In the genomic region with DNA sequence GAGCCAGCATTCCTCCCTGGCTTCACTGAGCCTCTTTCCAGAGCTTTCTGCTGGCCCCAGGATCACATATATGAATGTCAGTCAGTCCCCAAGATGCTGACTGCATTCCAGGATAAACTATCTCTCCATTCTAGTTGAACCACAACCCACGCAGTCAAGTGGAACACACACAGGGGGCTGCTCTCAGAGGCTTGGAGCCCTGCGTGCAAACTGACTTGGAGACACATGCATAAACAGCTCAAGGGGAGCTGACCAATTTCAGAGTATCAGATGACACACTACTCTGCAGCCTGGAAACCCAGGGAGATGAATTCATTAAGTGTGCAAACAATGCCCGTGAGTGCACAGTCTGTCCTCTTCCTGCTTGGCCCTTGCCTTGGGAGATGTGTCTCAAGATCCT, we compare ENCODE assay signal across 14 mouse cellular contexts. TPM values are rescaled to one million over a fixed set of nuclear protein-coding genes. Genes with fewer than 3 reads are reported as not detected.
A peak's percentile ranks its signal among the peaks of the same experiment; 100 is the strongest.
DNase-seq lines count a peak whose midpoint lies in the region; ATAC-seq and TF ChIP-seq lines count a peak whose summit lies in the region.
"Had no signal": no experiment of that assay in that cellular context is flagged by ENCODE, and none has a peak within 500 bp of the region (broad histone marks: within the 10 kb centered on the region; RNA-seq: fewer than 3 reads in every experiment).

No protein-coding gene starts in this region.

- WGBS in limb, embryonic 13.5 days: 23% methylated on average over 3 of the region's 3 CpGs
- WGBS in limb, embryonic 10.5 days: 55% methylated on average over 3 of the region's 3 CpGs
- 4% methylated on average over 3 of the region's 3 CpGs for WGBS in embryonic facial prominence, embryonic 15.5 days
- WGBS in midbrain, postnatal 0 days: 20% methylated on average over 3 of the region's 3 CpGs

- H3K4me1 ChIP-seq in limb, embryonic 13.5 days: peaks cover 50% of the 10 kb centered on the region
- H3K4me1 ChIP-seq in limb, embryonic 10.5 days: peaks cover 28% of the 10 kb centered on the region
- H3K4me1 ChIP-seq in embryonic facial prominence, embryonic 15.5 days: peaks cover 7% of the 10 kb centered on the region; the same call in 1 of the 2 replicates
- no peaks in the 10 kb centered on the region for H3K4me1 ChIP-seq in midbrain, postnatal 0 days (ENCODE audit: insufficient read depth, low read length)

- peak; percentile 61; the same call in 1 of the 2 replicates for ATAC-seq in limb, embryonic 13.5 days (ENCODE audit: low FRiP score, low read depth)
- ATAC-seq in embryonic facial prominence, embryonic 15.5 days (ENCODE audit: insufficient number of reproducible peaks, low FRiP score, low TSS enrichment, low read depth): peak; percentile 79
- no peak for ATAC-seq in midbrain, postnatal 0 days (ENCODE audit: low FRiP score)
- ATAC-seq: forebrain, embryonic 16.5 days had no signal

- DNase-seq in gastrocnemius, postnatal 14 days: peak; percentile 40
- DNase-seq in gastrocnemius, adult 8-10 months (ENCODE audit: low spot score in 2 of 2): no peak
- no peak for DNase-seq in limb, embryonic 10.5 days (ENCODE audit: low spot score)
- peak; percentile 35 for DNase-seq in midbrain, postnatal 0 days (ENCODE audit: low spot score)
- no peak for DNase-seq in layer of hippocampus, adult 18-20 months (ENCODE audit: low spot score in 2 of 2)
- DNase-seq in layer of hippocampus, adult 9-10 months (ENCODE audit: low spot score): no peak
- DNase-seq: heart, adult 2 months; lung, postnatal 4 days had no signal

- H3K9ac ChIP-seq in limb, embryonic 13.5 days: no peak overlapping the region
- H3K9ac ChIP-seq in embryonic facial prominence, embryonic 15.5 days: no peak overlapping the region
- no peak overlapping the region for H3K9ac ChIP-seq in midbrain, postnatal 0 days (replicated peaks; ENCODE audit: low read length, poor library complexity, severe bottlenecking)
- H3K9ac ChIP-seq: neural tube, embryonic 12.5 days had no signal

- no peaks in the 10 kb centered on the region for H3K9me3 ChIP-seq in limb, embryonic 13.5 days
- H3K9me3 ChIP-seq in limb, embryonic 10.5 days (replicated peaks): no peaks in the 10 kb centered on the region
- no peaks in the 10 kb centered on the region for H3K9me3 ChIP-seq in embryonic facial prominence, embryonic 15.5 days (replicated peaks)
- H3K9me3 ChIP-seq in midbrain, postnatal 0 days (ENCODE audit: low read length): no peaks in the 10 kb centered on the region
- H3K9me3 ChIP-seq: neural tube, embryonic 12.5 days had no signal

- intact Hi-C loops in gastrocnemius, postnatal 14 days (cut with DNase I; ENCODE audit: low total_unique reads): no loop called here

- no peaks in the 10 kb centered on the region for H3K36me3 ChIP-seq in limb, embryonic 13.5 days
- no peaks in the 10 kb centered on the region for H3K36me3 ChIP-seq in limb, embryonic 10.5 days
- H3K36me3 ChIP-seq in embryonic facial prominence, embryonic 15.5 days: no peaks in the 10 kb centered on the region
- H3K36me3 ChIP-seq in midbrain, postnatal 0 days (ENCODE audit: insufficient read depth, low read length): no peaks in the 10 kb centered on the region
- H3K36me3 ChIP-seq: neural tube, embryonic 12.5 days had no signal

- no peak overlapping the region for H3K4me3 ChIP-seq in limb, embryonic 13.5 days
- no peak overlapping the region for H3K4me3 ChIP-seq in limb, embryonic 10.5 days
- H3K4me3 ChIP-seq in embryonic facial prominence, embryonic 15.5 days (replicated peaks): no peak overlapping the region
- no peak overlapping the region for H3K4me3 ChIP-seq in midbrain, postnatal 0 days (ENCODE audit: low read depth, low read length)
- H3K4me3 ChIP-seq: heart, adult 2 months; left cerebral cortex, adult 2 months; neural tube, embryonic 12.5 days had no signal

- no peak for TF ChIP-seq CTCF in midbrain, postnatal 0 days (IDR thresholded peaks at IDR 0.05)

- no peak overlapping the region for H3K4me2 ChIP-seq in limb, embryonic 13.5 days (replicated peaks)
- H3K4me2 ChIP-seq in embryonic facial prominence, embryonic 15.5 days (replicated peaks): no peak overlapping the region
- H3K4me2 ChIP-seq in midbrain, postnatal 0 days (ENCODE audit: low read depth, low read length, poor library complexity, severe bottlenecking): no peak overlapping the region
- H3K4me2 ChIP-seq: neural tube, embryonic 12.5 days had no signal

- no peak overlapping the region for H3K27ac ChIP-seq in limb, embryonic 13.5 days
- no peak overlapping the region for H3K27ac ChIP-seq in limb, embryonic 10.5 days
- peak overlapping the region; percentile 60 for H3K27ac ChIP-seq in embryonic facial prominence, embryonic 15.5 days (replicated peaks)
- no peak overlapping the region for H3K27ac ChIP-seq in midbrain, postnatal 0 days (ENCODE audit: low read depth, low read length)
- H3K27ac ChIP-seq: heart, adult 2 months; left cerebral cortex, adult 2 months; neural tube, embryonic 12.5 days had no signal

- H3K27me3 ChIP-seq in limb, embryonic 13.5 days: no peaks in the 10 kb centered on the region
- no peaks in the 10 kb centered on the region for H3K27me3 ChIP-seq in limb, embryonic 10.5 days (ENCODE audit: low read depth, poor library complexity, severe bottlenecking)
- no peaks in the 10 kb centered on the region for H3K27me3 ChIP-seq in embryonic facial prominence, embryonic 15.5 days
- no peaks in the 10 kb centered on the region for H3K27me3 ChIP-seq in midbrain, postnatal 0 days (ENCODE audit: insufficient read depth, low read length)
- H3K27me3 ChIP-seq: neural tube, embryonic 12.5 days had no signal

RNA-seq across cellular contexts. Expression of gene Grk3, which starts 54.7 kb away (rescaled TPM):
- 1 to 10 TPM; 3.7 to 4.1 TPM for total RNA-seq in gastrocnemius, postnatal 14 days (2021)
- 1 to 10 TPM; 5.0 to 7.0 (median 5.4) TPM for total RNA-seq in gastrocnemius, adult 8-10 months (2022)
- 13.2 and 14.0 TPM in 2 replicates for polyA plus RNA-seq in limb, embryonic 13.5 days (2015; fragmentation: Nextera tagmentation; extraction: Ambion mirVana)
- 3.9 and 7.4 TPM in 2 replicates for polyA plus RNA-seq in limb, embryonic 10.5 days (2016; fragmentation: Nextera tagmentation; extraction: Ambion mirVana)
- polyA plus RNA-seq in embryonic facial prominence, embryonic 15.5 days (2015; fragmentation: Nextera tagmentation; extraction: Ambion mirVana): 12.8 and 13.1 TPM in 2 replicates
- total RNA-seq in midbrain, postnatal 0 days (2014; rRNA removed): 48.4 and 73.0 TPM in 2 replicates
- polyA plus RNA-seq in midbrain, postnatal 0 days (2015; fragmentation: Nextera tagmentation; extraction: Ambion mirVana): 15.2 and 21.1 TPM in 2 replicates
- 10 to 100 TPM; 80.7 to 81.4 TPM for total RNA-seq in layer of hippocampus, adult 18-20 months (2021)
- total RNA-seq: MEL had no signal

Comparison
In these comparisons a context has a peak if more than half of its experiments do, and no peak if none do; other contexts are left out.
1. DNase-seq: peak in gastrocnemius, postnatal 14 days (single experiment) and midbrain, postnatal 0 days (single experiment); none in gastrocnemius, adult 8-10 months (0 of 2), limb, embryonic 10.5 days (single experiment), layer of hippocampus, adult 18-20 months (0 of 2) and layer of hippocampus, adult 9-10 months (single experiment).